Mouse (Mus musculus) intestine, embryonic 16.5 days (tissue): ENCODE measurements at regions not wholly inside any gene's neighbourhood (a gene's known extent, or its start where the extent isn't known, plus 50 kb on each side); places are given as distances from the start of the nearest gene placed in this dataset.
A peak's percentile ranks its signal among the peaks of the same experiment; 100 is the strongest.

Source experiments
- ATAC-seq: fragments of 200-750 bp; cut with Nextera tagmentation; 2 replicates; pipeline ENCODE4 v1.8.0; 2017; ENCODE audit warnings: moderate TSS enrichment, moderate library complexity
- H3K27ac ChIP-seq: fragments of 300-500 bp; sonication (generic); 2 replicates; pipeline ENCODE4 v1.5.1; 2014; ENCODE audit warnings: mild to moderate bottlenecking, low read length
- H3K27me3 ChIP-seq: fragments of 300-500 bp; sonication (generic); replicated peaks from 2 replicates; pipeline ENCODE4 v1.6.1; 2014; ENCODE audit warnings: low read length, control low read depth, mixed read lengths; ENCODE audit not compliant: control insufficient read depth, insufficient read depth
- H3K36me3 ChIP-seq: fragments of 300-500 bp; sonication (generic); 2 replicates; pipeline ENCODE4 v1.6.1; 2014; ENCODE audit warnings: low read length, control low read depth; ENCODE audit not compliant: control insufficient read depth, insufficient read depth
- H3K4me1 ChIP-seq: fragments of 300-500 bp; sonication (generic); 2 replicates; pipeline ENCODE4 v1.6.1; 2014; ENCODE audit warnings: low read length, control low read depth, mixed read lengths; ENCODE audit not compliant: control insufficient read depth, insufficient read depth
- H3K4me2 ChIP-seq: fragments of 300-500 bp; sonication (generic); 2 replicates; pipeline ENCODE4 v1.6.1; 2014; ENCODE audit warnings: low read depth, low read length, control low read depth
- H3K4me3 ChIP-seq: fragments of 300-500 bp; sonication (generic); 2 replicates; pipeline ENCODE4 v1.5.1; 2014; ENCODE audit warnings: mild to moderate bottlenecking, low read length
- H3K9ac ChIP-seq: fragments of 300-500 bp; sonication (generic); 2 replicates; pipeline ENCODE4 v1.6.1; 2014; ENCODE audit warnings: low read depth, low read length
- H3K9me3 ChIP-seq: fragments of 300-500 bp; sonication (generic); 2 replicates; pipeline ENCODE4 v1.6.1; 2016; ENCODE audit warnings: low read length, control low read depth; ENCODE audit not compliant: control insufficient read depth
- WGBS: fragments of 180-500 bp; shearing (Covaris S2); extraction: QIAGEN DNeasy Blood & Tissue Kit; methylation state at CpG from one replicate; pipeline ENCODE4 v1.1.7; 2014; 5-methylcytosine and 5-hydroxymethylcytosine counted together

DNA sequence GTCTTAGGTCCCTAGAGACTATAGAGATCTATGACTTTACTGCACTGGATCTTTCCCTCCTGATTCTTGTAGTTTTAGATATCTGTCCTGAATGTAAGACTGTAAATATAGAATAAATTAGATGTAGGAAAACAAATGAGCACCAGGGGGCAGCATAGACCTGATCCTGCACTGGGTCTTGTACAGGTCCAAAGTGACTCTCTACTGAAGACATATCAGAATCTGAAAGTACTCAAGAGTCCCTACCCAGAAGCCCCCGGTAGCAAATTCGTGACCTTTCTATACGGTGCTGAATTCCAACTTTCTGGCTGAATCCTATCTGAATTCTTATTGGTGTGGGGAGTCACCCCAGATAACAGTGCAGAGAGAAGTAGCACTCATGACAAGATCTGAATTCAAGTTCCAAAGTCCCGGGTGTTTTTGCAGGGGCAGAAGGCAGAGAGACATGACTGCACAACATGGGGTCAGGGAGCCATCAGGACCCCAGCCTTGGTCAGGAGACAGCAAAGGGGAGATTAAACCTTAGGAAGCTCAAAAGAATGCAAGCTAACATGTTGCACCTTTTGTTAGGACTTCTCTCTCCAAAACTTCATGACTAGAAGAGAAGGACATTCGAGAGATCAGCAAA is 142.0 kb upstream of the Car8 start:
- H3K9ac ChIP-seq, result no peak overlapping the region
- 55% methylated on average over 5 of the region's 5 CpGs for WGBS
- H3K9me3 ChIP-seq, result no peaks in the 10 kb centered on the region
- peak; percentile 69 for ATAC-seq
- H3K36me3 ChIP-seq, result no peaks in the 10 kb centered on the region
- H3K4me1 ChIP-seq, result no peaks in the 10 kb centered on the region
- no peak overlapping the region for H3K4me3 ChIP-seq
- H3K27ac ChIP-seq, result no peak overlapping the region
- no peaks in the 10 kb centered on the region for H3K27me3 ChIP-seq
- no peak overlapping the region for H3K4me2 ChIP-seq

DNA sequence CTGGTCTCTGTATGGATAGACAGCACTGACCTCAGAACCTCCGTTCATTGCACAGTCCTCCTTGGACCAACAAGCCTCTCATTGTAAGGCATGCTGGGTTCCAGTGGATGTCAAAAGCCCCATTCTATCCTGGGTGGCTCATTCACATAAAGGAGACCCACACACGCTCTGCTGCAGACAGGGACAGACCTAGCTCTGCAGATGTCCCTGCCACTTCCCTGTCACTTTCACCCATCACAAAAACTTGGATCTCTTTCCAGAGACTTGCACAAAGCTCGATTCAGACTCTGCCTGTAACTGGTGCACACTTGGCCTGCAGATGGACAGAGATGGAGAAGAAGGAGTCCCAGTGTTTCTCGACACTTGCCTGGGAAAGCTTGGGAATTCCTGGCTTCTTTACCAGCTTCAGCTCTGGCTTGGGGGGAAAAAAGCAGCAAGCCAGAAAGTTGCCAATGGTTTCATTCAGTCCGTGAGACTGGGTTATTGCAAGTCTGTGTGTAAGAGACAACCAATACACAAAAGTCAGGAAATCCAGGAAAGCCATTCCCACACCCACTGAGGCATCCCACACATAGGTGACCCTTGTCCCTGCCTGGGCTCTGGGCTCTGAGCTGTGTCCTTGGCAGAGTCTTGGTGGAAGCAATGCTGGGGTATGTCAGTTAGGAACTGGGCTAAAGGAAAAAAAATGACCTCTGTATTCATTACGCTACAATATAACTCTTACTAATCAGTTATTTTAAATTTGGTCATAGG is 136.1 kb upstream of the Car8 start:
- H3K27ac ChIP-seq, result no peak overlapping the region
- no peaks in the 10 kb centered on the region for H3K36me3 ChIP-seq
- no peak overlapping the region for H3K4me3 ChIP-seq
- WGBS, result 77% methylated on average over 6 of the region's 6 CpGs
- no peaks in the 10 kb centered on the region for H3K4me1 ChIP-seq
- H3K27me3 ChIP-seq, result no peaks in the 10 kb centered on the region
- peak; percentile 44 for ATAC-seq
- H3K9ac ChIP-seq, result no peak overlapping the region
- H3K9me3 ChIP-seq, result no peaks in the 10 kb centered on the region
- H3K4me2 ChIP-seq, result no peak overlapping the region

DNA sequence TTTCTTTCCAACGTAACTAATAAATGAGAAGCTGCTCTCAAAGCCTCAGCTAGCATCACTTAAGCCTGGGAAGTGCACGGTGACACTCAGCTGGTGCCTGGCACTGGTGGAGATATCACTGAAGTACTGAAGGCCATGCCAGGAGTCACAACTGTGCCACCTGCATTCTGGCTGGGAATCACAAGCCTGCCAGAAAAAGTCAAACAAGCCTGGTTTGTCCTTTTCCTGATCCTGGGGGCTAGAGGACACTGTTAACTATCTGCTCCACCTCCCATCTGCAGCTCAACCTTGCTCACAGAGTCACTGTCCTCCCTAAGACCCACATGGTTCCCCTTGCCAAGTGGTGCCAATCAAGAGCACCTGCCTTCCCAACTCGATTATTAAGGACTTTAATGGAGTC is 135.2 kb upstream of the Car8 start:
- Histone ChIP-seq H3K27ac (no peak overlapping the region), H3K9me3 (no peaks in the 10 kb centered on the region), H3K9ac (no peak overlapping the region), H3K4me2 (no peak overlapping the region), H3K4me1 (no peaks in the 10 kb centered on the region), H3K4me3 (no peak overlapping the region), H3K36me3 (no peaks in the 10 kb centered on the region), H3K27me3 (no peaks in the 10 kb centered on the region)
- WGBS, result 76% methylated on average over 3 of the region's 3 CpGs
- ATAC-seq, result 0 out of 2 replicates have a peak, but pooled peaks have one; percentile 9

DNA sequence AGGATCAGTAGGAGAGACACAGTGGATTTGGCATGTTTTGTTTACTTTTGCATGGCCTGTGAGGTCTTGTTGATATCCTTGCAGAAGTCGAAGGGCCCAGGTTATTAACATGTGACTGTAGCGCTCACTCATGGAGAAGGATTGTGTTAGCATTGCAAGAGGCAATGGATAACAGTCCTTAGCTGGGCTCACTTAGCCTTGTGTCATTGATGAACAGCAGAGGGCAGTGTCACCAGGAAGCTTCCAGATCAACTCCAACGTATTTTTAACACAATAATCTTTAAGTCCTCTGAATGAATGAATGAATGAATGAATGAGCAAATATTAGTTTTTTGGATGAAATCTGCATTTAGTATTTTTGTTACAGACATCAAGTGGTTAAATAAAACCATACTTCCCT is 133.2 kb upstream of the Car8 start:
- H3K9me3 ChIP-seq, result no peaks in the 10 kb centered on the region
- H3K36me3 ChIP-seq, result no peaks in the 10 kb centered on the region
- H3K4me3 ChIP-seq, result no peak overlapping the region
- H3K27ac ChIP-seq, result no peak overlapping the region
- no peaks in the 10 kb centered on the region for H3K27me3 ChIP-seq
- H3K4me1 ChIP-seq, result no peaks in the 10 kb centered on the region
- no peak overlapping the region for H3K4me2 ChIP-seq
- no peak for ATAC-seq
- 68% methylated on average over 3 of the region's 3 CpGs for WGBS
- H3K9ac ChIP-seq, result no peak overlapping the region

DNA sequence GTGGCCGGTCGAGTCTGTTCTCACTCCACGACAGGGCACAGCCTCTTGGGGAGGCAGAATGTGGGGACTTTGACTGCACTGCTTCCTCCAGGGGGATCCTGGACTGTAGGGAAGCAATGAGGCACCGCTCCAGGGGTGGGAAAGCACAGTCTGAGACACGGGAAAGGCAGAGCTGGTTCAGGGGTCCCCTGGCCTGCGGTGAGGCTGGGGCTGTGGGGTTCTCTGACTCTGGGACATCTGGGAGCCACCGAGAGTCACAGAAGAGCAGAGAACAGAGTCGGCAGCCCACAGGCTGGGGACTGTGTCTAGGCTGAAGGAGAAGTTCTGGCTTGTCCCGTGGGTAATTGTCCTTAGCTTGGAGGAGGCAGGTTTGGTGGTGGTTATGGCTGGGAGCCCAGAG is 131.9 kb upstream of the Car8 start:
- H3K27me3 ChIP-seq, result no peaks in the 10 kb centered on the region
- H3K9ac ChIP-seq, result no peak overlapping the region
- H3K9me3 ChIP-seq, result no peaks in the 10 kb centered on the region
- no peaks in the 10 kb centered on the region for H3K4me1 ChIP-seq
- 61% methylated on average over 9 of the region's 9 CpGs for WGBS
- H3K36me3 ChIP-seq, result no peaks in the 10 kb centered on the region
- no peak overlapping the region for H3K27ac ChIP-seq
- ATAC-seq, result no peak
- H3K4me3 ChIP-seq, result no peak overlapping the region
- no peak overlapping the region for H3K4me2 ChIP-seq

DNA sequence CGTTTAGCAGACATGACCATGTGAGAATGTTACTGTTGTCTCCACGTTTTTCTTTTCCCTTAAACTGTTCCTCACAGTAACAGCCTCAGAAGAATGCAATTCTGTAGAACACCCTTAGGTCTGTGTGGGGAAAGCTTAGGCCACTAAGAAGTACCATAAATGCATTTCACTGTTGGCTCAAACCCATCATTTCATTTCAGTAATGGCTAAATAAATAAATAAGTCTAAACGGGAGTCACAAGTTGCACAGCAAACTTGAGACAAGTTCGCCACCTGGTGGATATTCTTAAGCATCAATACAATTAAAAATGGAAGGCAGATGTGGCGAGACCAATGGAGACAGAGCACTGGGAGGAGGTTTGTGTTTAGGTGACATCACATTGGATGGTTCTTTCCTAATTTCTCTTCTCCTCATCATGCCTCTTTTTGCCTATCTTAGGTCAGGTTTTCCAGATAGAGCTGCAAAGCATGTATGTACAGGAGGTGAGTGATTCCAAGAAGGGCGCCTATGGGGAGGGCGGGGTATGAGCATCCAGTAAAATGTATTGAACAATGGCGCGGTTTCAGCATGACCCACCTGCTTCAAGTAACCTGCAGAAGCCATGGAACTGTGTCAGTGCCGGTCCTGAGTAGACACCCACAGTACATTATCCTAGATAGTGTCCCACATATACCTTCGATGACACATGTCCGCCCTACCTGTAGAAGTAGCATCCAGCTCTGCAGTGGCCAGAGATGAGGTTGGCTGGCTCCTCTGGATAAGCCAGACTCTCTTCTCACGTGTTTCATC is 128.8 kb upstream of the Car8 start:
- no peak overlapping the region for H3K27ac ChIP-seq
- H3K4me1 ChIP-seq, result no peaks in the 10 kb centered on the region
- H3K4me2 ChIP-seq, result no peak overlapping the region
- H3K9ac ChIP-seq, result no peak overlapping the region
- H3K36me3 ChIP-seq, result no peaks in the 10 kb centered on the region
- H3K4me3 ChIP-seq, result no peak overlapping the region
- no peaks in the 10 kb centered on the region for H3K27me3 ChIP-seq
- H3K9me3 ChIP-seq, result no peaks in the 10 kb centered on the region
- ATAC-seq, result peak; percentile 54
- 55% methylated on average over 13 of the region's 13 CpGs for WGBS

DNA sequence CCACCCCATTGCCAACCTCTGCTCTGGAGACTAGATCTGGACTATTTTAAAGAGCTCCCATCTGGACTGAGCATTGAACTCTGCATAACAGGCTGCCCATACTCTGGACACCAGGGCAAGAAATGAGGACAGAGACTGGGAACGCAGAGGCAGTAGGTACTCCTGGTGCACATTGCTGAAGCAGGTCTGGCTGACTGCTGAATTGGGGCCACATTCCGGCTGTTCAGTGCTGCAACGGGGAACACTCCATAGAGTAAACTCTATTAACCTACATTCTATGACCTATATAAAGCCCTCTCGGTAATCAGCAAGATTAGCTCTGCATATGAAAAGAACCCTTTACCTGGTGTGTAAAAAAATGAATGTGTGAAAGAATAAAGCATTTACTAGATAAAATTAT is 128.1 kb upstream of the Car8 start:
- Histone ChIP-seq H3K27me3 (no peaks in the 10 kb centered on the region), H3K4me1 (no peaks in the 10 kb centered on the region), H3K27ac (no peak overlapping the region), H3K4me2 (no peak overlapping the region), H3K36me3 (no peaks in the 10 kb centered on the region), H3K9ac (no peak overlapping the region), H3K4me3 (no peak overlapping the region), H3K9me3 (no peaks in the 10 kb centered on the region)
- WGBS, result 51% methylated on average over 4 of the region's 4 CpGs
- no peak for ATAC-seq

DNA sequence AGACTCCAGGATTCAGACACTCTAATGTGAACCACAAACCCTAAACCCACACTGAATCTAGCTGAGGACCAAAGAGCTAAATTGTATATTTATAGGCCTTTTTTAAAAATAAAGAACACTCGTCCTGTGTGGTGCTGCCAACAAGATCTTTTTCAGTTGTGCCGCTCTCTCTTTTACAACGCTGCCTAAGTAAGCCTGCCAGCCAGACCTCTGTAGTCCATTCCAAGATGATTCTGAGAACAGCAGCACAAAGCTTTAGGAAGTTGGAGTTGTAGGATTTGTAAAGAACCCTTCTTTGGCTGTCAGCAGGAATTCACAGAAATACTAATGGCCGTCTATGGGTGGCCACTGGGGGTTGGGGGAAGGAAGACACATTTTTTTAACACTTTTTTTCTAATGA is 123.6 kb upstream of the Car8 start:
- no peak for ATAC-seq
- no peaks in the 10 kb centered on the region for H3K4me1 ChIP-seq
- WGBS, result 67% methylated on average over 4 of the region's 4 CpGs
- no peak overlapping the region for H3K4me2 ChIP-seq
- H3K27ac ChIP-seq, result no peak overlapping the region
- no peak overlapping the region for H3K9ac ChIP-seq
- no peaks in the 10 kb centered on the region for H3K9me3 ChIP-seq
- no peaks in the 10 kb centered on the region for H3K36me3 ChIP-seq
- no peaks in the 10 kb centered on the region for H3K27me3 ChIP-seq
- H3K4me3 ChIP-seq, result no peak overlapping the region

DNA sequence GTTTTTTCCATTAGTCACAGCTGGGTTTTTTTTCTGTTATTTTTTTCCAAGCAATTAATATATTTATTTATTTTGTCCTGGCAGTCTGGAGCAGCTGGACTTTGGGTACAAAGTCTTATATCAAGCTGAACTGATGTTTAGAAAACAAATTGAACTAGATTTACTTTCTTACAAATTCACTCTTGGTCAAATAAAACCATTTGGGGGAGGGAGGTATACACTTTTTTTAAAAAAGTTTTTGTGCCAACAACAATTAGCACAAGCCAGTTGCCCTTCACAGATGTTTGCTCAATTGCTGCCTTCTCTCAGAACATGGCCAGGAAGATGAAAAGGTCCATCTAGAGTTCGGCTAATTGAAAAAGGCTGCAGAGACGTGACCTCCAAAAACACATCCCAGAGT is 123.1 kb upstream of the Car8 start:
- H3K9ac ChIP-seq, result no peak overlapping the region
- no peaks in the 10 kb centered on the region for H3K36me3 ChIP-seq
- no peaks in the 10 kb centered on the region for H3K9me3 ChIP-seq
- H3K27me3 ChIP-seq, result no peaks in the 10 kb centered on the region
- no peak overlapping the region for H3K4me3 ChIP-seq
- H3K4me2 ChIP-seq, result no peak overlapping the region
- no peak for ATAC-seq
- WGBS, result 73% methylated on average over 2 of the region's 2 CpGs
- H3K27ac ChIP-seq, result no peak overlapping the region
- no peaks in the 10 kb centered on the region for H3K4me1 ChIP-seq
